Mouse (Mus musculus): ENCODE data around the gene Dis3l2. TPM values are rescaled to one million over a fixed set of nuclear protein-coding genes. Genes with fewer than 3 reads are reported as not detected.
A peak's percentile ranks its signal among the peaks of the same experiment; 100 is the strongest.

Gene Dis3l2
- total and polyA plus RNA-seq, 2 experiments from 2014 or later: 11.2 to 12.1 TPM

DNA sequence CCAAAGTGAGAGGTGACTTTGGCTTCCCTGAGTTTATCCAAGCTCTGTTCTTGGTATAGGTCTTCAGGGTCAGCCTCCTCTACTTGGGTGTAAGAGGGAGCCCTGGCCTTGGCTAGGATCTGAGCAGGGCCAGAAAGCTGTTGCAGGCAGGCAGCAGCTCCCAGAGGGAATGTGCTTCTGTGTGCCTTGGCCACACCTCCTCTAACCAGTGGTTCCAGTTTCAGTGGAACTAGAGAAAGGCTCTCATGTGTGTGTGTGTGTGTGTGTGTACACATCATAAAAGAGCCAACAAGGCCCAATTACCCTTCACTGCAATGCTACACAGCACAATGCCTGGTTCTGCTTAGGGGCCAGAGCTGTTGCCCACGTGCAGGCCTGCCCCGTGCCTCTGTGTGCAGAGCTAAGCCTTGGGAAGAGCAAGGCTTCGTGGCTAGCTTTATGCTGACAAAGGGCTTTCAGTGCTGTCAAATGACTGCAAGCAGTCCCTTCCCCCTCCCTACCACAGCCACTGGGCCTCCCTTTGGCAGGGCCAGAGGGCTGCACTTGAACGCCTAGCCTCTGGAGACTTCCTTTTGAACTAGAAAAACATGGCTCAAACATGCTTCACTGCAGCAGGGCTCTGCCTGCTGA is 332.0 kb downstream of the Dis3l2 start:
- ATAC-seq (ENCODE audit: insufficient read depth, low read depth) (peak; percentile 47; the same call in 1 of the 2 replicates), DNase-seq (ENCODE audit: low spot score) (no peak)
- no peaks in the 10 kb centered on the region for H3K36me3 ChIP-seq (replicated peaks; ENCODE audit: control insufficient read depth, insufficient read depth, low read length)
- H3K9me3 ChIP-seq (replicated peaks; ENCODE audit: control insufficient read depth, low read length): no peaks in the 10 kb centered on the region
- 0 out of 2 replicates have a peak, but pooled peaks cover 4% of the 10 kb centered on the region for H3K4me1 ChIP-seq (ENCODE audit: control insufficient read depth, insufficient read depth)
- H3K9ac ChIP-seq (replicated peaks; ENCODE audit: low read depth, low read length): no peak overlapping the region
- H3K4me2 ChIP-seq (ENCODE audit: low read depth, low read length): no peak overlapping the region
- H3K4me3 ChIP-seq (ENCODE audit: low read depth, low read length): no peak overlapping the region
- H3K27me3 ChIP-seq (ENCODE audit: control insufficient read depth, insufficient read depth, low read length): no peaks in the 10 kb centered on the region
- H3K27ac ChIP-seq (ENCODE audit: low read depth): 0 out of 2 replicates have a peak overlapping the region, but pooled peaks have one; percentile 1
- WGBS: 41% methylated on average over 4 of the region's 4 CpGs
- no peak for TF ChIP-seq CTCF (IDR thresholded peaks at IDR 0.05; ENCODE audit: low read depth)
- no peak for TF ChIP-seq EP300 (IDR thresholded peaks at IDR 0.05; ENCODE audit: low read depth)

DNA sequence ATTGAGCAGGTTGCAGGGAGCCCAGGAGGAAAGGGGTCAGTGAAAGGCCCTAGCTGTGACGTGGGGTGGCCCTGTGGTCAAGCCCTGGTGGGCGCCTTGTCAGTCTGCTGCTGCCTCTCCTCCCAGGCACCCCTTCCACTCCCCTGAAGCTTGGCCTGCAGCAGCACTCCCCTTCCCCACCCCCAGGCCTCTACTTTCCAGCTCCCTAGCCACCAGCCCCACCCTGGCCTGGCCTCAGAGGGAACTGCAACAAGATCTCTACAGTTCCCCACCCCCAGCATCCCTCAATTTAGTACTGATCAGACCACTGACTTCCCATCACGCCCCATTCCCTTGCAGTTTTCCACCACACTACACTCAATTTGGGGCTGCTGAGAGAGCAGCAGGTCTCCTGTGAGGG is 332.7 kb downstream of the Dis3l2 start:
- Histone ChIP-seq H3K36me3 (replicated peaks; ENCODE audit: control insufficient read depth, insufficient read depth, low read length) (no peaks in the 10 kb centered on the region), H3K4me1 (ENCODE audit: control insufficient read depth, insufficient read depth) (0 out of 2 replicates have a peak, but pooled peaks cover 6% of the 10 kb centered on the region), H3K4me3 (ENCODE audit: low read depth, low read length) (no peak overlapping the region), H3K9me3 (replicated peaks; ENCODE audit: control insufficient read depth, low read length) (no peaks in the 10 kb centered on the region), H3K27ac (ENCODE audit: low read depth) (0 out of 2 replicates have a peak overlapping the region, but pooled peaks have one; percentile 1), H3K9ac (replicated peaks; ENCODE audit: low read depth, low read length) (no peak overlapping the region), H3K27me3 (ENCODE audit: control insufficient read depth, insufficient read depth, low read length) (no peaks in the 10 kb centered on the region), H3K4me2 (ENCODE audit: low read depth, low read length) (no peak overlapping the region)
- ATAC-seq (ENCODE audit: insufficient read depth, low read depth) (no peak), DNase-seq (ENCODE audit: low spot score) (no peak)
- no peak for TF ChIP-seq EP300 (IDR thresholded peaks at IDR 0.05; ENCODE audit: low read depth)
- TF ChIP-seq CTCF (IDR thresholded peaks at IDR 0.05; ENCODE audit: low read depth): no peak
- 86% methylated on average over 3 of the region's 3 CpGs for WGBS

DNA sequence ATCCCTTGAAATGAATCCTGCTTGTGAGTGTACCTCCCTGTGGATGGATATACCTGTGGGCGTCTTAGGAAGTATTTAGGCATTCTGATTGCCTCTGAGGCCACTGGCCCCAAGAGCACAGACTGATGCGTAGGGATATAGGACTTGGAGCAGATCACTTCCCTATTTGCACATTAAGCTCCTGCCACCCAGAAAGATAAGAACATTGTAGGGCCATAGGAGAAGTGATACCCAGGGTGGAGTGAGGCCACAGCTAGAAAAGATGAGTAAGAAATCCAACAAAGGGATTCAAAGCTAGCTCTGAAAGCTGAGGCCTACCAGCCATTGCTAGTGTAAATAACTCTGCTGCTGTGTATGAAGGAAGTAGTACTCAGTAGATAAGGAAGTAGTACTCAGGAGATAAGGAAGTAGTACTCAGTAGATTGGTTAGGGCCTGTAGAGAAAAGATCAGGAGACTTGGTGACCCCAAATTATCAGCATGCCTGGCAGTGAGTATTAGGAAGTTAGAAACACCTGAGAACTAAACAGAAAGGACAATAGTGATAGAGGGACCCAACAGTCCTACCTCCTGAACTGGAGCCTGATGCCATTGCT is 335.0 kb downstream of the Dis3l2 start:
- no peaks in the 10 kb centered on the region for H3K27me3 ChIP-seq (ENCODE audit: control insufficient read depth, insufficient read depth, low read length)
- DNase-seq (ENCODE audit: low spot score) (no peak), ATAC-seq (ENCODE audit: insufficient read depth, low read depth) (no peak)
- H3K27ac ChIP-seq (ENCODE audit: low read depth): no peak overlapping the region
- no peaks in the 10 kb centered on the region for H3K9me3 ChIP-seq (replicated peaks; ENCODE audit: control insufficient read depth, low read length)
- no peak overlapping the region for H3K4me2 ChIP-seq (ENCODE audit: low read depth, low read length)
- H3K9ac ChIP-seq (replicated peaks; ENCODE audit: low read depth, low read length): no peak overlapping the region
- no peaks in the 10 kb centered on the region for H3K36me3 ChIP-seq (replicated peaks; ENCODE audit: control insufficient read depth, insufficient read depth, low read length)
- 0 out of 2 replicates have a peak, but pooled peaks cover 6% of the 10 kb centered on the region for H3K4me1 ChIP-seq (ENCODE audit: control insufficient read depth, insufficient read depth)
- TF ChIP-seq EP300 (IDR thresholded peaks at IDR 0.05; ENCODE audit: low read depth): no peak
- no peak for TF ChIP-seq CTCF (IDR thresholded peaks at IDR 0.05; ENCODE audit: low read depth)
- WGBS: 89% methylated on average over 2 of the region's 2 CpGs
- H3K4me3 ChIP-seq (ENCODE audit: low read depth, low read length): no peak overlapping the region

DNA sequence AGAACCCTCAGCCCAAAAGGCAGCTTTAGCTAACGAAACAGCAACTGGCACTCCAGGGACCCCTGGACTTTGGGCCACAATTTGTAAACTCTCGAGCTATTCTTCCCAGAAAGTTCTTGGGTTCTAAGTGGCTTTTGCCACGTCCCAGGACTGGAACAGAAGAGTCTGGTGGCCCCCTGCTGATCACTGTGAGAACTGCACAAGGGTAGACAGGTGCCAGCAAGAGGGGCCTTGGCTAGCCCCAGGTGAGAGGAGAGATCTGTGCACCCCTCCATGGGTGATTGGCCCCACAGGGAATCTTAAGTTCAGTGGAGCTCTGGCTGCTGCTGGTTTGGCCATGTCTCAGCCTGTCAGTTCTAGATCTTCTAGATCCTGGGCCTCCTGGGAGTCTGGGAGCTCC is 337.5 kb downstream of the Dis3l2 start:
- Histone ChIP-seq H3K4me3 (ENCODE audit: low read depth, low read length) (no peak overlapping the region), H3K4me2 (ENCODE audit: low read depth, low read length) (no peak overlapping the region), H3K9ac (replicated peaks; ENCODE audit: low read depth, low read length) (no peak overlapping the region), H3K27ac (ENCODE audit: low read depth) (no peak overlapping the region), H3K36me3 (replicated peaks; ENCODE audit: control insufficient read depth, insufficient read depth, low read length) (0 out of 2 replicates have a peak, but pooled peaks cover 3% of the 10 kb centered on the region), H3K4me1 (ENCODE audit: control insufficient read depth, insufficient read depth) (0 out of 2 replicates have a peak, but pooled peaks cover 6% of the 10 kb centered on the region), H3K9me3 (replicated peaks; ENCODE audit: control insufficient read depth, low read length) (no peaks in the 10 kb centered on the region), H3K27me3 (ENCODE audit: control insufficient read depth, insufficient read depth, low read length) (no peaks in the 10 kb centered on the region)
- peak; percentile 9; the same call in 1 of the 2 replicates for ATAC-seq (ENCODE audit: insufficient read depth, low read depth)
- TF ChIP-seq CTCF (IDR thresholded peaks at IDR 0.05; ENCODE audit: low read depth) (peak; percentile 74), EP300 (IDR thresholded peaks at IDR 0.05; ENCODE audit: low read depth) (no peak)
- DNase-seq (ENCODE audit: low spot score): no peak
- WGBS: 20% methylated on average over 3 of the region's 3 CpGs

DNA sequence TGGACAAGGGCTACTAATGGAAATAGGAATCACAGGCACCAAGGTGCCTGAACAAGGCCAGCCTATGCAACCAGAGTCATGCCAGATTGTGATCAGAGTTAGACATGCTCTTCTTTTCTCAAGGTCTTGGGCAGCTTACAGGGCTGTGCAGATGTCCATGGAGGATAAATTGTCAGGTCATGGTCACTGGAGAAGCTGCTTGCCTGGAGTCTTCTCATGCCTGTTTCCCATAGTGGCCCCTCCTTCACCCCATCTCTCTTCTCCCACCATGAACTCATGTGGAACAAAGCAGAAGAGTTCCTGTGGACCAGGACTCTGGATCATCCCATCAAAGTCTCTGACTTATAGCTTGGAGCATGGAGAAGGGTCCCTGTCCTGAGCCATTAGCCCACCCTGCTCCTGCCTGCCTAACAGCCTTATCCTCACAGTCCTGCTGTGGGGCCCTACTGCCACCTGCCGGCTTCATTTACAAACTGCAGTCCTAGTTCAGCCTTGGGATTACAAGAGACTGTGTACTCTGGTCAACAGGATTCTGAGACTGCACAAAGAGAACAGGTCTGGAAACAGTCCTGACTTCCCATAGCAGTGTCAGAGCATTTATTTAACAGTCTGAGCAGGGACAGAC is 338.3 kb downstream of the Dis3l2 start:
- ATAC-seq (ENCODE audit: insufficient read depth, low read depth) (peak; percentile 25; the same call in 1 of the 2 replicates), DNase-seq (ENCODE audit: low spot score) (peak; percentile 48)

More for the DNA sequence above, 338.3 kb downstream of the Dis3l2 start:
- no peaks in the 10 kb centered on the region for H3K27me3 ChIP-seq (ENCODE audit: control insufficient read depth, insufficient read depth, low read length)
- H3K36me3 ChIP-seq (replicated peaks; ENCODE audit: control insufficient read depth, insufficient read depth, low read length): 0 out of 2 replicates have a peak, but pooled peaks cover 3% of the 10 kb centered on the region
- WGBS: 0% methylated on average over 1 of the region's 1 CpGs
- no peak overlapping the region for H3K9ac ChIP-seq (replicated peaks; ENCODE audit: low read depth, low read length)
- H3K9me3 ChIP-seq (replicated peaks; ENCODE audit: control insufficient read depth, low read length): no peaks in the 10 kb centered on the region
- TF ChIP-seq CTCF (IDR thresholded peaks at IDR 0.05; ENCODE audit: low read depth): peak; percentile 97
- TF ChIP-seq EP300 (IDR thresholded peaks at IDR 0.05; ENCODE audit: low read depth): no peak
- 0 out of 2 replicates have a peak, but pooled peaks cover 6% of the 10 kb centered on the region for H3K4me1 ChIP-seq (ENCODE audit: control insufficient read depth, insufficient read depth)
- H3K4me3 ChIP-seq (ENCODE audit: low read depth, low read length): no peak overlapping the region
- H3K4me2 ChIP-seq (ENCODE audit: low read depth, low read length): no peak overlapping the region
- H3K27ac ChIP-seq (ENCODE audit: low read depth): no peak overlapping the region
